Mouse (Mus musculus) neural tube, embryonic 14.5 days (tissue): Measurements from ENCODE around the gene 4930524B15Rik. TPM values are rescaled to one million over a fixed set of nuclear protein-coding genes. Genes with fewer than 3 reads are reported as not detected.
"Not testable (repeated sequence)": the region's sequence is repeated elsewhere in the genome, so short reads cannot be mapped to it uniquely, and the experiment has no call there.

ENCODE experiments used
- ATAC-seq: fragments of 200-750 bp; cut with Nextera tagmentation; 2 replicates; pipeline ENCODE4 v1.8.0; 2017; ENCODE audit warnings: low read depth, mild to moderate bottlenecking, moderate TSS enrichment, moderate library complexity
- H3K27ac ChIP-seq: fragments of 300-500 bp; sonication (generic); 2 replicates; pipeline ENCODE4 v1.5.1; 2014; ENCODE audit warnings: low read depth, mild to moderate bottlenecking, control low read depth, low read length, moderate library complexity, mixed read lengths
- H3K27me3 ChIP-seq: fragments of 300-500 bp; sonication (generic); 2 replicates; pipeline ENCODE4 v1.6.1; 2014; ENCODE audit warnings: low read length; ENCODE audit not compliant: control insufficient read depth, insufficient read depth
- H3K36me3 ChIP-seq: fragments of 300-500 bp; sonication (generic); 2 replicates; pipeline ENCODE4 v1.6.1; 2014; ENCODE audit warnings: low read length, mixed read lengths; ENCODE audit not compliant: control insufficient read depth, insufficient read depth
- H3K4me1 ChIP-seq: fragments of 300-500 bp; sonication (generic); 2 replicates; pipeline ENCODE4 v1.6.1; 2014; ENCODE audit warnings: low read length; ENCODE audit not compliant: control insufficient read depth, insufficient read depth
- H3K4me2 ChIP-seq: fragments of 300-500 bp; sonication (generic); 2 replicates; pipeline ENCODE4 v1.6.1; 2014; ENCODE audit warnings: mild to moderate bottlenecking, low read depth, low read length, control low read depth
- H3K4me3 ChIP-seq: fragments of 300-500 bp; sonication (generic); 2 replicates; pipeline ENCODE4 v1.5.1; 2014; ENCODE audit warnings: low read depth, low read length, control low read depth, mixed read lengths
- H3K9ac ChIP-seq: fragments of 300-500 bp; sonication (generic); replicated peaks from 2 replicates; pipeline ENCODE4 v1.6.1; 2014; ENCODE audit warnings: low read depth, mild to moderate bottlenecking, control low read depth, low read length, mixed read lengths
- H3K9me3 ChIP-seq: fragments of 300-500 bp; sonication (generic); 2 replicates; pipeline ENCODE4 v1.6.1; 2016; ENCODE audit warnings: low read length; ENCODE audit not compliant: control insufficient read depth
- WGBS: fragments of 180-500 bp; shearing (Covaris S2); extraction: QIAGEN DNeasy Blood & Tissue Kit; methylation state at CpG from one replicate; pipeline ENCODE4 v1.1.7; 2014; 5-methylcytosine and 5-hydroxymethylcytosine counted together
- polyA plus RNA-seq: library from polyadenylated mRNA; unstranded; fragments of >200 nt; fragmentation: Nextera tagmentation; extraction: Ambion mirVana; gene quantifications from 2 replicates; pipeline ENCODE4 v1.2.1, GENCODE M21; 2014

Gene 4930524B15Rik
- polyA plus RNA-seq, 1 experiment from 2014 or later = 0.16 TPM

GRCm38 (mm10) chr11:31981830-31982229 lies 16.4 kb downstream of the 4930524B15Rik start:
- H3K27ac ChIP-seq = no peak overlapping the region
- no peaks in the 10 kb centered on the region for H3K4me1 ChIP-seq
- no peak overlapping the region for H3K4me3 ChIP-seq
- no peak overlapping the region for H3K9ac ChIP-seq
- no peaks in the 10 kb centered on the region for H3K27me3 ChIP-seq
- H3K4me2 ChIP-seq = no peak overlapping the region
- H3K36me3 ChIP-seq = no peaks in the 10 kb centered on the region
- ATAC-seq = no peak
- no peaks in the 10 kb centered on the region for H3K9me3 ChIP-seq
- WGBS = 85% methylated on average over 7 of the region's 7 CpGs

DNA sequence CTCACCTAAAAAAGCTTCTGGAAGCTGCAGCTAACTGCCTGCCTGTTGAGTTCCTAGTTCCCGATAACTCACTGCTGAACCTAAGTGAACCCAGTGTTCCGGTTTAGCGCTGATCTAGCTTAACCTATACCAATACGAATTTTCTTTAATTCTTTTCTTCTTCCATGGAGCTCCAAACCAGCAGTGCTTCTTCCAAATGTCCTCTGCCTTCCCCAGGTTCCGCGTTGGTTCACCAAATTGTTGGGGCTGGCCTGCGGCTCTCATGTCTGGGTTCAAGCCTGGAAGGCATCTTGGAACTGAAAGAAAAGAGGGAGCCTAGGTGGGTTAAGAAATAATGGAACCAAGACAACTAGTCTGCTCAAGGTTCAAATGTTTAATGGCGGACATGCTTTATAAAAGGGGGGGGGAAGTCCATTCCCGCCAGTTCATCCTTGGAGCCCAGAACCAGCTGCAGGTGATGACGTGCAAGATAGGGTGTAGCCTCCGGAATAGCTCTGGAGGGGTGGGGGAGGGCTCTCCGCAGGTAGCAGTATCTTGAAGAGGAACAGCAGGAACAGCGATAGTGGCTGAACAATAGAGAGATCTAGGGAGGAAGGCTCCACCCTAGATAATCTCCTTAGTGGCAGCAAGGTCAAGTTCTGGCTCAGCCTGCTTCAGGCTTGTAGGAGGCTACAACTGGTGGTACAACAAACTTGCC lies 17.0 kb downstream of the 4930524B15Rik start:
- not testable (repeated sequence) for H3K36me3 ChIP-seq, H3K27ac ChIP-seq, H3K27me3 ChIP-seq, H3K4me2 ChIP-seq, ATAC-seq, H3K4me1 ChIP-seq, H3K4me3 ChIP-seq, H3K9me3 ChIP-seq, H3K9ac ChIP-seq
- WGBS = 91% methylated on average over 13 of the region's 13 CpGs

- no peak overlapping the region for H3K4me2 ChIP-seq
- H3K27me3 ChIP-seq = no peaks in the 10 kb centered on the region
- no peak overlapping the region for H3K27ac ChIP-seq
- H3K36me3 ChIP-seq = no peaks in the 10 kb centered on the region
- H3K9me3 ChIP-seq = no peaks in the 10 kb centered on the region
- H3K9ac ChIP-seq = no peak overlapping the region
- H3K4me3 ChIP-seq = no peak overlapping the region
- no peaks in the 10 kb centered on the region for H3K4me1 ChIP-seq
- no peak for ATAC-seq
These were observed 17.9 kb downstream of the 4930524B15Rik start for GRCm38 (mm10) chr11:31983249-31983648.

DNA sequence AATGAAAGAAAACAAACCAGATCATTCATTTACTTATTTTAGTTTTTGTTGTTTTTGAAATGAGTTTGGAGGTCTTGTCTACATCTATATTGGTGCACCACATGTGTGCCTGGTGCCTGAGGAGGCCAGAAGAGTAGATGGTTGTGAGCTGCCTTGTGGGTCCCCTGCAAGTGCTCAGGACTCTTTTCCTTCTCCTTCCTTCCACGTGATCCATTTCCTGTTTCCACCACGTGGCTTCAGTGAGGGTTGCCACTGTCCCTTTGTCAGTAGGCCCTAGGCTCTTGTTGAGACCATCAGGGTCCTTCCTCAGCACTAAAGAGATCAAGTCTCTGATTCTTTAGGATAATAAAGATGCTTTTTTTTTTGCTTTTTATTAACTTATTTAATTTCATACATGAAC lies 19.4 kb downstream of the 4930524B15Rik start:
- no peaks in the 10 kb centered on the region for H3K9me3 ChIP-seq
- no peaks in the 10 kb centered on the region for H3K36me3 ChIP-seq
- 78% methylated on average over 2 of the region's 2 CpGs for WGBS
- H3K4me2 ChIP-seq = no peak overlapping the region
- no peaks in the 10 kb centered on the region for H3K4me1 ChIP-seq
- H3K4me3 ChIP-seq = no peak overlapping the region
- no peaks in the 10 kb centered on the region for H3K27me3 ChIP-seq
- no peak overlapping the region for H3K9ac ChIP-seq
- no peak for ATAC-seq
- H3K27ac ChIP-seq = no peak overlapping the region

GRCm38 (mm10) chr11:31992535-31992934 lies 27.1 kb downstream of the 4930524B15Rik start:
- H3K9me3 ChIP-seq = no peaks in the 10 kb centered on the region
- H3K4me2 ChIP-seq = no peak overlapping the region
- 96% methylated on average over 3 of the region's 3 CpGs for WGBS
- no peaks in the 10 kb centered on the region for H3K4me1 ChIP-seq
- no peak overlapping the region for H3K27ac ChIP-seq
- H3K9ac ChIP-seq = no peak overlapping the region
- no peak for ATAC-seq
- H3K27me3 ChIP-seq = no peaks in the 10 kb centered on the region
- no peak overlapping the region for H3K4me3 ChIP-seq
- no peaks in the 10 kb centered on the region for H3K36me3 ChIP-seq

DNA sequence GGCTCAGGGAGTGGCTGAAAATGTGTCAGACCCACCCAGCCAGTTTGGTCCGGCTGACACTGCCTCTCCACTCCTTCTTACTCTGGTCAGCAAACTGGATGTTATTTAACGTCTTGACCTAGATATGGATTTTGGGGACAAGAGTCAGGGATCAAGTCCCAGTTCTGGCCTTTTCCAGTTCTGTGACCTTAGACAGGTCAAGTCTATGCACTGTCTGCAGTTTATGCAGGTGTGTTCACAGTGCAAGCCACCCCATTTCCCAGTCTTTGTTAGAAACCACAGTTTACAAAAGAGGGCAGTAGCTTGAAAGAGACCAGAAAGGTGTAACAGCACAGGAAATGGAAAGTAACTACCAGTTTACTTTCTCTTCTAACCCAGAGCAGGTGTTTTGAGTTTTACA lies 34.3 kb downstream of the 4930524B15Rik start:
- Histone ChIP-seq H3K4me1 (peaks cover 16% of the 10 kb centered on the region; the same call in 1 of the 2 replicates), H3K27me3 (no peaks in the 10 kb centered on the region), H3K36me3 (peaks cover 11% of the 10 kb centered on the region), H3K4me2 (0 out of 2 replicates have a peak overlapping the region, but pooled peaks have one; percentile 51), H3K27ac (peak overlapping the region; percentile 44), H3K9ac (peak overlapping the region; percentile 32; the same call in 1 of the 2 replicates), H3K4me3 (no peak overlapping the region), H3K9me3 (no peaks in the 10 kb centered on the region)
- ATAC-seq = no peak
- WGBS = 50% methylated on average over 2 of the region's 2 CpGs

DNA sequence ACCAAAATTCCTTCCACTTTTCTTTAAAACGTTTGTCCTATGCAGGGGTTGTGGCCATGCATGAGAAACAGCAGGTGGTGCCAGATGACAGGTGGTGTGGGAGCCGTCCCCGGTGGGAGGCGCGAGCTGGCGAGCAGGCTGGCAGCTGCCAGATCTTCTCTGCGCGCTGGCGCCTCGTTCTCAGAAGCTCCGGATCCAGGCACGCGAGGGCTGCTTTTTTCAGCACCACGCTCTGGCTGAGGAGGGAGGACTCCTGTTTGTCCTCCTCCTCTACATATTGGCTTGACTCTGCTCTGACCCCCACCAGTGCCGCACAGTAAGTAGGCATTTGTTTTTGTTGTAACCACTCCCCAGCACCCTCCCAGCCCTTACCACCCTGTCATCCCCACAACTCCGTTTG lies 34.9 kb downstream of the 4930524B15Rik start, which contains the start of gene Nsg2:
Gene Nsg2, plus strand, starts transcription at position 183 of the 400 bp plus-strand sequence.
- Histone ChIP-seq H3K9me3 (no peaks in the 10 kb centered on the region), H3K4me1 (peaks cover 16% of the 10 kb centered on the region; the same call in 1 of the 2 replicates), H3K9ac (peak within 1 kb of the TSS; percentile 88), H3K27me3 (no peaks in the 10 kb centered on the region), H3K36me3 (peaks cover 15% of the 10 kb centered on the region), H3K4me2 (peak within 1 kb of the TSS; percentile 95), H3K4me3 (peak within 1 kb of the TSS; percentile 56), H3K27ac (peak within 1 kb of the TSS; percentile 96)
- WGBS = 0% methylated on average over 16 of the region's 16 CpGs
- peak; percentile 77 for ATAC-seq

DNA sequence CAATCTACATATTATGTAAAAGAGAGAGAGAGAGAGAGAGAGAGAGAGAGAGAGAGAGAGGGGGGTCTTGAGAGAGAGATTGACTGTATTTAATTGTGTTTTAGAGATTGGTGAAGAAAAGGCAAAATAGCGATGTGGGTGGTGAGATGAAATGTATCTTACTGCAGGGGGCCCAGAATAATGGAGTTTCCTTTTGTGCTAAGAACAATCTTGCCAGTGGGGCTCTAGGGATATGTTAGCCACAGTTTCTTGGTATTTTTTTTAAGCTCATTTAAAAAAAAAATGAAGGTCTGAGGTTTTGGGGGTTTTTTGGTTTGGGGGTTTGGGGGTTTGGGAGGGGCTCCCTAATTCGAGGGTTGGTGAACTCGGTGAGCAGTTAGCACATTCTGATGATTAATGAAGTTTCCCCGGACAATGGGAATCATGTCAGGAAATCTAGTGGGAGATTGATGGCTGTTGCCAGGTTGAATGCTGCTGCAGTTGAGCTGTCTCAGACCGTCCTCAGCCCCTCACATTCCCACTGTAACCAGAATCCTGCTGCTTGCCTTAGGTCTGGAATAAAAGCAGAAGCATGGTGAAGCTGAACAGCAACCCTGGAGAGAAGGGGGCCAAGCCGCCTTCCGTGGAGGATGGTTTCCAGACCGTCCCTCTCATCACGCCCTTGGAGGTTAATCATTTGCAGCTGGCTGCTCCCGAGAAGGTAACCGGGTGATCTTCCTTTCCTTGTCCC lies 36.0 kb downstream of the 4930524B15Rik start:
- peak; percentile 13; the same call in 1 of the 2 replicates for ATAC-seq
- H3K27me3 ChIP-seq = no peaks in the 10 kb centered on the region
- H3K9ac ChIP-seq = peak overlapping the region; percentile 87
- no peaks in the 10 kb centered on the region for H3K9me3 ChIP-seq
- H3K4me1 ChIP-seq = peaks cover 16% of the 10 kb centered on the region; the same call in 1 of the 2 replicates
- H3K27ac ChIP-seq = peak overlapping the region; percentile 94
- H3K36me3 ChIP-seq = peaks cover 26% of the 10 kb centered on the region
- peak overlapping the region; percentile 56 for H3K4me3 ChIP-seq
- H3K4me2 ChIP-seq = peak overlapping the region; percentile 95
- WGBS = under 1% methylated on average over 11 of the region's 11 CpGs

- H3K9me3 ChIP-seq = no peaks in the 10 kb centered on the region
- H3K36me3 ChIP-seq = peaks cover 31% of the 10 kb centered on the region
- 2% methylated on average over 5 of the region's 5 CpGs for WGBS
- no peaks in the 10 kb centered on the region for H3K27me3 ChIP-seq
- peaks cover 16% of the 10 kb centered on the region; the same call in 1 of the 2 replicates for H3K4me1 ChIP-seq
- peak overlapping the region; percentile 56 for H3K4me3 ChIP-seq
- peak; percentile 81 for ATAC-seq
- H3K9ac ChIP-seq = peak overlapping the region; percentile 87
- H3K4me2 ChIP-seq = peak overlapping the region; percentile 95
- H3K27ac ChIP-seq = peak overlapping the region; percentile 94
These were observed 37.3 kb downstream of the 4930524B15Rik start for GRCm38 (mm10) chr11:32002670-32003072.
